Mouse (Mus musculus) embryonic facial prominence, embryonic 11.5 days (tissue): ENCODE results near the gene Prm1. TPM values are rescaled to one million over a fixed set of nuclear protein-coding genes. Genes with fewer than 3 reads are reported as not detected.
"Not testable (repeated sequence)": the region's sequence is repeated elsewhere in the genome, so short reads cannot be mapped to it uniquely, and the experiment has no call there.

Experiments used
- ATAC-seq: fragments of 200-750 bp; cut with Nextera tagmentation; replicated peaks from 2 replicates; pipeline ENCODE4 v1.8.0; 2017; ENCODE audit warnings: low read depth; ENCODE audit not compliant: insufficient number of reproducible peaks, low FRiP score, low TSS enrichment
- DNase-seq: peaks from one replicate; pipeline ENCODE4 v3.0.0-alpha.2; 2015; ENCODE audit warnings: low spot score
- H3K27ac ChIP-seq: fragments of 300-500 bp; sonication (generic); replicated peaks from 2 replicates; pipeline ENCODE4 v1.5.1; 2014; ENCODE audit warnings: mild to moderate bottlenecking, low read depth, low read length, control low read depth
- H3K27me3 ChIP-seq: fragments of 300-500 bp; sonication (generic); 2 replicates; pipeline ENCODE4 v1.6.1; 2014; ENCODE audit warnings: mild to moderate bottlenecking, low read length, moderate library complexity, mixed read lengths; ENCODE audit not compliant: control insufficient read depth, insufficient read depth
- H3K36me3 ChIP-seq: fragments of 300-500 bp; sonication (generic); replicated peaks from 2 replicates; pipeline ENCODE4 v1.6.1; 2014; ENCODE audit warnings: low read depth, mild to moderate bottlenecking, low read length, moderate library complexity, mixed read lengths; ENCODE audit not compliant: control insufficient read depth, insufficient read depth
- H3K4me1 ChIP-seq: fragments of 300-500 bp; sonication (generic); 2 replicates; pipeline ENCODE4 v1.6.1; 2014; ENCODE audit warnings: low read length, mixed read lengths; ENCODE audit not compliant: control insufficient read depth, insufficient read depth
- H3K4me2 ChIP-seq: fragments of 300-500 bp; sonication (generic); 2 replicates; pipeline ENCODE4 v1.6.1; 2014; ENCODE audit warnings: low read depth, mild to moderate bottlenecking, control low read depth, low read length, moderate library complexity
- H3K4me3 ChIP-seq: fragments of 300-500 bp; sonication (generic); 2 replicates; pipeline ENCODE4 v1.5.1; 2014; ENCODE audit warnings: low read depth, low read length, control low read depth
- H3K9ac ChIP-seq: fragments of 300-500 bp; sonication (generic); replicated peaks from 2 replicates; pipeline ENCODE4 v1.6.1; 2014; ENCODE audit warnings: mild to moderate bottlenecking, control low read depth, low read length
- H3K9me3 ChIP-seq: fragments of 300-500 bp; sonication (generic); replicated peaks from 2 replicates; pipeline ENCODE4 v1.6.1; 2016; ENCODE audit warnings: mild to moderate bottlenecking, low read length, inconsistent platforms, mixed read lengths; ENCODE audit not compliant: control insufficient read depth
- WGBS: fragments of 180-500 bp; shearing (Covaris S2); extraction: QIAGEN DNeasy Blood & Tissue Kit; methylation state at CpG from one replicate; pipeline ENCODE4 v1.1.7; 2014; 5-methylcytosine and 5-hydroxymethylcytosine counted together
- polyA plus RNA-seq: library from polyadenylated mRNA; unstranded; fragments of >200 nt; fragmentation: Nextera tagmentation; extraction: Ambion mirVana; gene quantifications from 2 replicates; pipeline ENCODE4 v1.2.1, GENCODE M21; 2014

Gene Prm1
- polyA plus RNA-seq, 1 experiment from 2014 or later: not detected

GRCm38 (mm10) chr16:10819966-10820365 is 14.3 kb upstream of the Prm1 start:
- Histone ChIP-seq H3K36me3 (no peaks in the 10 kb centered on the region), H3K27me3 (no peaks in the 10 kb centered on the region), H3K4me1 (no peaks in the 10 kb centered on the region; the same call in 1 of the 2 replicates), H3K9me3 (no peaks in the 10 kb centered on the region), H3K27ac (no peak overlapping the region), H3K9ac (no peak overlapping the region), H3K4me2 (no peak overlapping the region), H3K4me3 (no peak overlapping the region)
- ATAC-seq: no peak
- WGBS: 66% methylated on average over 3 of the region's 3 CpGs
- no peak for DNase-seq

GRCm38 (mm10) chr16:10818579-10819135 is 13.0 kb upstream of the Prm1 start:
- DNase-seq: no peak
- no peaks in the 10 kb centered on the region for H3K9me3 ChIP-seq
- H3K4me2 ChIP-seq: no peak overlapping the region
- H3K27me3 ChIP-seq: no peaks in the 10 kb centered on the region
- H3K4me3 ChIP-seq: no peak overlapping the region
- no peak overlapping the region for H3K9ac ChIP-seq
- no peaks in the 10 kb centered on the region for H3K36me3 ChIP-seq
- 86% methylated on average over 4 of the region's 4 CpGs for WGBS
- H3K27ac ChIP-seq: no peak overlapping the region
- ATAC-seq: no peak
- no peaks in the 10 kb centered on the region; the same call in 1 of the 2 replicates for H3K4me1 ChIP-seq

- DNase-seq (no peak), ATAC-seq (no peak)
- no peaks in the 10 kb centered on the region for H3K9me3 ChIP-seq
- no peaks in the 10 kb centered on the region for H3K36me3 ChIP-seq
- no peak overlapping the region for H3K27ac ChIP-seq
- H3K4me3 ChIP-seq: no peak overlapping the region
- H3K9ac ChIP-seq: no peak overlapping the region
- no peaks in the 10 kb centered on the region for H3K27me3 ChIP-seq
- H3K4me2 ChIP-seq: no peak overlapping the region
- 80% methylated on average over 4 of the region's 4 CpGs for WGBS
- no peaks in the 10 kb centered on the region for H3K4me1 ChIP-seq
Measured at GRCm38 (mm10) chr16:10814864-10815263, 9.2 kb upstream of the Prm1 start.

GRCm38 (mm10) chr16:10813726-10814125 is 8.1 kb upstream of the Prm1 start:
- Histone ChIP-seq H3K9ac (no peak overlapping the region), H3K4me3 (no peak overlapping the region), H3K4me2 (no peak overlapping the region), H3K4me1 (no peaks in the 10 kb centered on the region), H3K27ac (no peak overlapping the region), H3K27me3 (no peaks in the 10 kb centered on the region), H3K36me3 (no peaks in the 10 kb centered on the region), H3K9me3 (no peaks in the 10 kb centered on the region)
- ATAC-seq (no peak), DNase-seq (no peak)
- WGBS: 79% methylated on average over 4 of the region's 4 CpGs

GRCm38 (mm10) chr16:10812865-10813371 is 7.3 kb upstream of the Prm1 start, which contains the start of gene Gm11172:
TSS of gene Gm11172 (plus strand) at chr16:10812915.
- ATAC-seq: no peak

GRCm38 (mm10) chr16:10810376-10810775 is 4.7 kb upstream of the Prm1 start:
- DNase-seq: no peak
- no peaks in the 10 kb centered on the region for H3K9me3 ChIP-seq
- H3K4me3 ChIP-seq: no peak overlapping the region
- no peaks in the 10 kb centered on the region for H3K4me1 ChIP-seq
- H3K27me3 ChIP-seq: no peaks in the 10 kb centered on the region
- H3K4me2 ChIP-seq: no peak overlapping the region
- H3K36me3 ChIP-seq: no peaks in the 10 kb centered on the region
- WGBS: 96% methylated on average over 1 of the region's 1 CpGs
- H3K9ac ChIP-seq: no peak overlapping the region
- H3K27ac ChIP-seq: no peak overlapping the region
- ATAC-seq: no peak

More at GRCm38 (mm10) chr16:10812865-10813371, 7.3 kb upstream of the Prm1 start, which contains the start of gene Gm11172:
- Histone ChIP-seq H3K4me2 (no peak within 1 kb of the TSS), H3K9me3 (no peaks in the 10 kb centered on the region), H3K4me1 (no peaks in the 10 kb centered on the region), H3K27ac (no peak within 1 kb of the TSS), H3K4me3 (no peak within 1 kb of the TSS), H3K9ac (no peak within 1 kb of the TSS), H3K27me3 (no peaks in the 10 kb centered on the region), H3K36me3 (no peaks in the 10 kb centered on the region)
- DNase-seq: no peak
- WGBS: 96% methylated on average over 2 of the region's 2 CpGs

GRCm38 (mm10) chr16:10802420-10802819 is 3.2 kb downstream of the Prm1 start:
- not testable (repeated sequence) for H3K4me2 ChIP-seq, H3K9ac ChIP-seq, H3K4me3 ChIP-seq, H3K9me3 ChIP-seq, H3K27ac ChIP-seq, H3K4me1 ChIP-seq, DNase-seq, ATAC-seq, H3K27me3 ChIP-seq, H3K36me3 ChIP-seq
- 88% methylated on average over 3 of the region's 3 CpGs for WGBS

GRCm38 (mm10) chr16:10796034-10796433 is 9.6 kb downstream of the Prm1 start, which contains the start of gene Prm2:
TSS of gene Prm2 (minus strand) at chr16:10796134.
- no peaks in the 10 kb centered on the region; the same call in 1 of the 2 replicates for H3K27me3 ChIP-seq
- no peaks in the 10 kb centered on the region for H3K4me1 ChIP-seq
- H3K4me2 ChIP-seq: no peak within 1 kb of the TSS
- no peaks in the 10 kb centered on the region for H3K36me3 ChIP-seq
- H3K4me3 ChIP-seq: no peak within 1 kb of the TSS
- no peaks in the 10 kb centered on the region for H3K9me3 ChIP-seq
- DNase-seq (no peak), ATAC-seq (no peak)
- H3K9ac ChIP-seq: no peak within 1 kb of the TSS
- no peak within 1 kb of the TSS for H3K27ac ChIP-seq
- WGBS: 77% methylated on average over 6 of the region's 6 CpGs
